Mouse (Mus musculus) T-cell, adult 2 months (primary cell): ENCODE results near the gene Desi1.
"Not testable (repeated sequence)": the region's sequence is repeated elsewhere in the genome, so short reads cannot be mapped to it uniquely, and the experiment has no call there.

ENCODE experiments used
- DNase-seq: peaks from one replicate; pipeline ENCODE4 v3.0.0; 2022; ENCODE audit warnings: low spot score

Desi1 gene

GRCm38 (mm10) chr15:82017461-82017860, 16.2 kb downstream of the Desi1 start:
- no peak for DNase-seq

- DNase-seq = no peak
Measured at GRCm38 (mm10) chr15:82016830-82017229, 16.8 kb downstream of the Desi1 start.

DNA sequence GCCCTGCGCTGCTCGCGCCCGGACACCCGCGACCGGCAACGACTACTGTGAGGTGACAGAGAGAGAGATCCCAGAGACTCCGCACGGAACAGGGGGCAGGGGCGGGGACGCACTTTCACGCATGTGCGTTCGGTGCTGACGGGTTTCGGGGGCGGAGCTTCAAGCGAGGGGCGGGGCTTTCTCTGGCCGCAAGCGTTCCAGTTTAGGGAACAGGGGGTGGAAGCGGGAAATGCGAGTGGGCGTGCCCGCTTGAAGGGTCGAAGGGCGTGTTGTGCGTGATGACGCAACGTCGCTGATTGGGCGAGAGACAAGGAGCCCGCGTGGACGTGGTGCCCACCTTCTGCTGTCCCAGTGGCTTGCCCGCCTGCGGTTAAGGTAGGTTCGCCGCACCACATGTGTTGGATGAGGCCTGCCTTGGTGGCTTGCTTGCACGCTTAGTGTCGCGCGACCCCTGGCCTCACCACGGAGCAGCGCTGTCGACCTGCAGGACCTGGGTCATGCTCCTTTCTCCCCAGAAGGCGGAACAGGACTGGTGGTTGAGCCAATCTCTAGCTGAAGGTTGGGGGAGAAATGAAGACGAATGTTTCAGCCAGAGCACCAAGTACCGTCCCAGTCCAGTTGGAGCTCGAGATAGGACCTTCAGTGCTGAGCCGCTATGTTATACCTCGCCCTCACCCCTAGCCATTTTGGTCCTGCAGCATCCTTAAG, 17.4 kb downstream of the Desi1 start:
- peak; percentile 98 for DNase-seq

- DNase-seq = peak; percentile 26
Measured at GRCm38 (mm10) chr15:82015392-82016100, 18.1 kb downstream of the Desi1 start.

DNA sequence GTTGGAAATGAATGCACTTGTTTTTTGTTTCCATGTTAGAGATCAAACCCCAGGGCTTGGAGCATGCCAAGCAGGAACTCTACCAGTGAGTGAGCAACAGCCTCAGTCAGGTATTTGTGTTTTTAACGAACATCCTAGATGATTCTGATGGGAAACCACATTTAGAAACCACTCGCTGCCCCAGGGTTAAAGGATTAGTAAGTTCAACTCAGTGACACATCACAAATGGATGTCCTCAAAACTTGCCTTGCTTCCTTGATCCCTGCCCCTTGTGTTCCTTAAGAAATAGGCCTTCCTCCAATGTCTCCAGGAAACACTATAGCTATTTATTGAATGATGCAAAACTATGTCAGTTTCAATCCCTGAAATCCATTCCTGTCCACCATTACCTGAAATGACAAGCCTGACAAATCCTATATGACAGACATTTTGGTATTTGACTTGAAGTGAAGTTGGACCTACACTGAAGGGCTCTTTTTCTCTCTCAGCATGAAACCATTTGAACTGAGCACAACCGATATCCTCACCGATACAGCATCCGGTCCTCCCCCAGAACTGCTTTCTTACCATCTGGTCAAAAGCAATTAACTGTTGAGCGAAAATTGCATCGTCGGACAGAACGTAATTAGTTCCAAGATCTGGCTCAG, 18.8 kb downstream of the Desi1 start:
- no peak for DNase-seq

- no peak for DNase-seq
Measured at GRCm38 (mm10) chr15:82011947-82012346, 21.7 kb downstream of the Desi1 start.

DNA sequence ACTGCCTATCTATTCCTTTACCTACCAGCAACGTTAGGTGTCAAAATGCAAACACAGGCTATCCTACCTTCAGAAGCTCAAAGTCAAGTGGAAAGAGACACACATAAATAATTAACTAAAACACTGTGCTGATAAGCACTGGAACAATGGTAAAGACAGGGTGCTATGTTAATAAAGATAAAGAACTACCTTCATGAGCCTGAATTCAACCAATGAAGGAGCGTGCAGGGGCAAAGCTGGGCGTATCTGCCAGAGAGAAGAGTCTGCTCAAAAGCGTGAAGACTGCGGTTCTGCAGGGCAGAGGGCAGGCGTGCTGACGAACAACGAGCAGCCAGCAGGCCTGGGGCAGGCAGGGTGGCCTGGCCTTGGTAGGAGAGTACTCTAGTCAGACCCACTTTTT, 29.4 kb downstream of the Desi1 start:
- DNase-seq = no peak

DNA sequence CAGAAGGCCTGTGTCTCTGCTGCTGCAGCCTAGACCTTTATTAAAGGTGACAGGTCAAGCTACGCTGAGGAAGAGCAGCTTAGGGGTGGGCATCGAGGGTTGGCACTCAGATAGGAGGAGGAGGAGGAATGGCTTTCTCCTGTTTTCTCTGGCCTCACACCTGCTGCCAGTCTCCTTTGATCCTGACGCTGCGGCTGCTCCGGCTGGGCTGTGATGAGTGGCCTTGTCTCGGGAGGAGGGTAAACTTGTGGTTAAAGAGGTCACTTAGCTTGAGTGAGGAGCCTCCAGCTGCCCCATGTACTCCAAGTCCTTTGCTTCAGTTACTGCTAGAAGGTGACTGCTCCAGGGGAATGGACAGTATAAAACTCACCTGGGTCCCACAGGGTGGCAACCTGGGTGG, 39.7 kb downstream of the Desi1 start:
- DNase-seq = no peak

DNA sequence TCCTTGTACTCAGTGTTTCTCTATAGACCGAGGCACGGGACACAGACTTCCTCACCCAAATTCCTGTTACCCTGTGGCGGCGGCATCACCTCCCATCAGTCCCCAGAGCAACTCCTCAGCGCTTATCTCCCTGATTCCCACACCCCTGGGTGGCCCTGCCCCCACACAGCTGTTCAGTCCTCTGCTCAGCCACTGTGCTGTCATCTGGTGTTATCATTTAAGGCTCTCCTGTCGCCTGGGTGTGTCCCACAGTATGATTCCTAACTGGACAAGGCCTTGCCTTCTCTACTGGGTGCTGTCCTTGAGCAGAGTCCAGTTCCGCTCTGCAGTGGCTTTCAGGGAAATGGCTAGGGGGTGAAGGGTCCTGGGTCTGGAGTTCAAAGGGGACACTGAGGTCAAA, 43.1 kb downstream of the Desi1 start:
- DNase-seq = no peak

DNA sequence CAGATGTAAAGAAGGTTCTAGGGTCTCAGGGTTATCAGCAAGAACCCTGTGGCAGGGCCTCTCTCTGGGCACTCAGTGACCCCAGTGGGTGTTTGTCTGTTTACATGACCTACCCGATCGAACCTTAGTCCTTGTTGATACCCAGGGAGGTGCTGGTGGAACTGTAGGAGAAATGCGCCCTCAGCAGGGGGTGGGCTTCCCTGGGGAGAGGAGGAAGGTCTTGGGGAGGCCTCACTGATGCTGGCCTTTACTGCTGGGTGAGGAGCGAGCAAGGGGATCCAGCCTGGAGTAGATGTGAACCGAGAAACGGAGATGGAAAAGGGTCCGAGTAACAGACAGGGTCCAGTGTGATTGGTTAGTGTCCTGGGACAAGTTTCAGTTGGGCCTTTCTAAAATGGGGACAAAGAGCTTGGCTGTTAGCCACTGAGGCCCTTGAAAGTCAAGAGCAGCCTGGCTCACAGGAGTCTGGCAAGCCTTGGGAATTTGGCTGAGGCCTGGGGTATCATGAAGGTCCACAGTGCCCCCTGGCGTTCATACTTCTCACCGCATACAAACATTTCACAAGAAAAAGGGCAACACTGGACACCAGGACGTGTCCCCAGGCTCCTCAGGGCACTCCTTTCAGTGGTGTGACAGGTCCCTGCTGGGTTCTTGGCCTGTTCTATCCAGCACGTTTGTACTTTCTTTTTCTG, 44.1 kb downstream of the Desi1 start:
- peak; percentile 52 for DNase-seq

DNA sequence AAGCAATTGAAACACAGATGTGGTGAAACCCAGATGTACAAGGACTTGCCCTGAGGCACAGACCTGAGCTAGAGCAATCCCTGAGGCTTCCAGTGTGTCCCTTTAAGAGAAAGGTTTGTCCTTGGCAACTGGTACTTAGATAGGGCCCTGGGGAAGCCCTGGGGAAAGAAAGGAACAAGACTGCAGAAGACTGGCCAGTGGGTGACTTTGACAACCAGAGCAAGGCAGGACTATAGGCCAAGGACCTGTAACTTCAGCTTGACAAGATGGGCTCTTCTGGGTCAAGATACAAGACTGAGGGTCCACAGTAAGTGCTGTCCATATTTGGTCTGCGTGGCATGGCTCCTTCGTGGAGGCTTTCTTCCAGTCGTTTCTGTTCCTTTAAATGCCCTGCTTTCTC, 46.0 kb downstream of the Desi1 start, which contains the start of gene Xrcc6:
Gene Xrcc6 (plus strand): TSS at position 190 of the 400 bp plus-strand sequence.
- no peak for DNase-seq

- no peak for DNase-seq
Measured at GRCm38 (mm10) chr15:81985267-81986161, 48.1 kb downstream of the Desi1 start.

- DNase-seq = no peak
Measured at GRCm38 (mm10) chr15:81982173-81982572, 51.5 kb downstream of the Desi1 start.

DNA sequence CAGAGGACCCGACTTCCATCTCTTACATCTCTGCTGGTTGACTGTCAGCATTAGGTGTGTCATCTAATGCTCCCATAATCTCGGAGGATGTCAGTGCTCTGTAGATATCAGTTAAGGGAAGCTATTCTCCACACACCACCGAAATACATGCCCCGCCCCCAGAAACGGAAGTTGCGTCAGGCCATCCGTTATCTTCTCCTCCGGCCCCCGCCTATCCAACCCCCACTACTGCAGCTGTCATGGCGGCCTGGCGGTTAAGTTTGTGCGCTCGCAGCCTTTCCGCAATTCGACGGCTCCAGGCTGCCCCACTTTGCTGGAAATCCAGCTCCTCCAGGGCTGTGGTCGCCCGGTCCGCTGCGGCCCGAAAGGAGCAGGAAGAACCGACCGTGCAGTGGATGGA, 53.3 kb downstream of the Desi1 start, which contains the start of gene 1700029P11Rik:
Gene 1700029P11Rik (plus strand): TSS at position 220 of the 400 bp plus-strand sequence.
- DNase-seq = no peak

GRCm38 (mm10) chr15:81975156-81975555, 58.5 kb downstream of the Desi1 start:
- not testable (repeated sequence) for DNase-seq

- DNase-seq = not testable (repeated sequence)
Measured at GRCm38 (mm10) chr15:81970498-81970897, 63.2 kb downstream of the Desi1 start.

GRCm38 (mm10) chr15:81969635-81970034, 64.0 kb downstream of the Desi1 start:
- not testable (repeated sequence) for DNase-seq

GRCm38 (mm10) chr15:81969173-81969572, 64.5 kb downstream of the Desi1 start:
- DNase-seq = no peak

DNA sequence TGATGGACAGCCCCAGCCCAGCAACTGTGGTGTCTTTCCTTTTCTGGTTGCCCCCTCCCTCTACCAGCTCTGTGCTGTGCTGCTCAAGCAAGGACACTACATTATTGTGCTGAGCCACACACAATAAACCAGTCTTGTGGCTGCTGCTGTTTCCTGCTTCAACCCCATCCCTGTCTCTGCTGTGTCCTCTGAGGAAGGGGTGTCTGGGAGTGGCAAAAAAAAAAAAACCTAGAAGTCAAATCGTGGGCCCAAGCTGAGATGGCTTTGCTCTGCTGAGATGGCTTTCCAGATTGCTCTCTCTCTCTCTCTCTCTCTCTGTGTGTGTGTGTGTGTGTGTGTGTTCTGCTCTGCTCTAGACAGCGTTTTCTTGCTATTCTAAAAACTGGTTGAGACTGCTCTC, 65.2 kb downstream of the Desi1 start:
- DNase-seq = no peak

- no peak for DNase-seq
Measured at GRCm38 (mm10) chr15:81967821-81968220, 65.8 kb downstream of the Desi1 start.
